Comparison of ENCODE assay signal across 22 mouse cellular contexts in genomic region chr12:93991531-93991930, GRCm38 (mm10).
DNase-seq lines count a peak whose midpoint lies in the region; ATAC-seq lines count a peak whose summit lies in the region.
"Had no signal": no experiment of that assay in that cellular context is flagged by ENCODE, and none has a peak within 500 bp of the region (broad histone marks: within the 10 kb centered on the region; RNA-seq: fewer than 3 reads in every experiment).

No protein-coding gene starts in this region.

- ATAC-seq in frontal cortex, adult (ENCODE audit: low TSS enrichment): 0 out of 2 replicates have a peak, but pooled peaks have one; percentile 44
- ATAC-seq: activated CD4-positive, CD25-positive, alpha-beta regulatory T cell, adult 4 months; forebrain, postnatal 0 days; intestine, embryonic 15.5 days had no signal

- intact Hi-C loops in left cerebral cortex, postnatal 4 days (cut with DNase I): no loop called here
- intact Hi-C loops in left cerebral cortex, postnatal 10 days (cut with DNase I): no loop called here

- peak; percentile 43 to 65 for DNase-seq in cerebellum, postnatal 10 days
- DNase-seq in cerebellum, adult 8-10 months: no peak
- DNase-seq in frontal cortex, postnatal 10 days (ENCODE audit: low spot score in 2 of 2): no peak
- peak; percentile 53 for DNase-seq in left cerebral cortex, postnatal 4 days
- no peak for DNase-seq in left cerebral cortex, postnatal 10 days (ENCODE audit: extremely low spot score in 1 of 2, low spot score in 2 of 2)
- DNase-seq in right cerebral cortex, postnatal 10 days (ENCODE audit: low spot score in 2 of 2): peak; percentile 25 to 33
- no peak for DNase-seq in right cerebral cortex, postnatal 14 days
- DNase-seq: adrenal gland, adult 8-10 months; adrenal gland, postnatal 25 days; cerebellum, adult 11 months; cerebellum, adult 2 months; cerebellum, postnatal 36 days; embryo, embryonic 11 days; forebrain, postnatal 0 days; gastrocnemius, postnatal 10 days; gastrocnemius, postnatal 36 days; heart, adult 2 months; heart, postnatal 14 days; heart, postnatal 4 days had no signal

Comparison
In these comparisons a context has a peak if more than half of its experiments do, and no peak if none do; other contexts are left out.
1. DNase-seq: peak in cerebellum, postnatal 10 days (2 of 2), left cerebral cortex, postnatal 4 days (single experiment) and right cerebral cortex, postnatal 10 days (2 of 2); none in cerebellum, adult 8-10 months (single experiment), frontal cortex, postnatal 10 days (0 of 2), left cerebral cortex, postnatal 10 days (0 of 2) and right cerebral cortex, postnatal 14 days (single experiment).